Mouse (Mus musculus): ENCODE measurements around the gene Gtf2h4. TPM values are rescaled to one million over a fixed set of nuclear protein-coding genes. Genes with fewer than 3 reads are reported as not detected.

Gene Gtf2h4
- 25.7 and 27.7 TPM in 2 replicates for polyA plus RNA-seq (2015; fragmentation: Nextera tagmentation; extraction: Ambion mirVana)

DNA sequence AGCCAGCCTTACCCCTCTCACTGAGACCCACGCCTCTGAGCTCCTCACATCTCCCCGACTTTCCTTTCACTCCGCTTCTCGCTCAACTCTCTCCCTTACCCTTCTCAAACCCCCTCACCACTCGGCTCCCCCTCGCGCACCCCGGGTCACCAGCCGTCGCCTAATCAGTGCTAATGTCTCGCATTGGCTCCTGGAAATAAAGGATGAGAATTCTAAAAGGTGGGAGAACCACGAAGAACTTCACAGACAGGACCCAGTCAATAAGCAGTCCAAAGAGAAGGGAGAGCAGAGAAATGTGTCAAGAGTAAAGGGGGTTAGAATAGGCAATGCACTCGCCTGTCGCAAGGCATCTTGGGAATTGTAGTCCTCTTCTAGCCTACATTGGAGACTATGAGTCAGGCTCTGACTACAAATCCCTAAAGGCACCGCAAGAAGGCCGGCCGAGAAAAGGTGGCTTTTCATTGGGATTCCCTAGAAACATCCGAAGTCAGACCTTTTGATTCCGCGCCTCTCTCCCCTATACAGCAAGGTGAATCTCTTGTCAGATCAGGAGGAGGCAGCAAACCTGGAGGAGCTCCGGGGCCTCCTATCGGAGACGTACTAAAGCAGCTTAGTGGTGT, at the start of gene Gtf2h4:
TSS of gene Gtf2h4 (minus strand) at position 324 of the 620 bp plus-strand sequence.
- peak within 1 kb of the TSS; percentile 97 for H3K9ac ChIP-seq
- H3K4me1 ChIP-seq = peaks cover 7% of the 10 kb centered on the region
- no peaks in the 10 kb centered on the region for H3K9me3 ChIP-seq
- ATAC-seq (ENCODE audit: extremely low read depth, insufficient number of reproducible peaks, low FRiP score, low TSS enrichment) = peak; percentile 80
- peaks cover 26% of the 10 kb centered on the region for H3K36me3 ChIP-seq
- peak within 1 kb of the TSS; percentile 92 for H3K4me2 ChIP-seq
- peak within 1 kb of the TSS; percentile 87 for H3K4me3 ChIP-seq
- no peaks in the 10 kb centered on the region for H3K27me3 ChIP-seq (replicated peaks)
- WGBS = 2% methylated on average over 23 of the region's 23 CpGs
- H3K27ac ChIP-seq (replicated peaks) = peak within 1 kb of the TSS; percentile 43

DNA sequence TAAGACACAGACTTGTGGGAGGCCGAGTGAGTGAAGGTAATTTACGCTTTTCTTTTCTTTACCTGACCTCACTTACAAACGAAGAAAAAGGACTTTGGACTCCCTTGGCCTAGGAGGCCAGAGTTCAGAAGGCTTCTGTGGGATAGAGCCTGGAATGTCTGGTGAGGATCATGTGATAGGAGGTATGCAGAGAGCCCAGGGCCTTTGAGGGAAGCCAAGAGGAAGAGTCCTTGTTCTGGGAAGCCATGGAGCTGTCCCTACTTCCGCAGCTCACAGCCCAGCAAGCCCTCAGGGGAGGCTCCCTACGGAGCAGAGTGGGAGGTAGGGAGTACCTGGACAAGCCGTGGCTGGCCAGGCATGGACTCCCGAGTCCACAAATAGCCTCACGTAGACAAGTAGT, 48.1 kb upstream of the Gtf2h4 start:
- Histone ChIP-seq H3K27me3 (replicated peaks) (peaks cover 9% of the 10 kb centered on the region; the same call in 1 of the 2 replicates), H3K27ac (replicated peaks) (peak overlapping the region; percentile 97), H3K4me1 (peaks cover 65% of the 10 kb centered on the region), H3K4me3 (no peak overlapping the region), H3K9ac (peak overlapping the region; percentile 16; the same call in 1 of the 2 replicates), H3K4me2 (0 out of 2 replicates have a peak overlapping the region, but pooled peaks have one; percentile 1), H3K9me3 (no peaks in the 10 kb centered on the region), H3K36me3 (0 out of 2 replicates have a peak, but pooled peaks cover 2% of the 10 kb centered on the region)
- 31% methylated on average over 8 of the region's 8 CpGs for WGBS
- no peak for ATAC-seq (ENCODE audit: extremely low read depth, insufficient number of reproducible peaks, low FRiP score, low TSS enrichment)

DNA sequence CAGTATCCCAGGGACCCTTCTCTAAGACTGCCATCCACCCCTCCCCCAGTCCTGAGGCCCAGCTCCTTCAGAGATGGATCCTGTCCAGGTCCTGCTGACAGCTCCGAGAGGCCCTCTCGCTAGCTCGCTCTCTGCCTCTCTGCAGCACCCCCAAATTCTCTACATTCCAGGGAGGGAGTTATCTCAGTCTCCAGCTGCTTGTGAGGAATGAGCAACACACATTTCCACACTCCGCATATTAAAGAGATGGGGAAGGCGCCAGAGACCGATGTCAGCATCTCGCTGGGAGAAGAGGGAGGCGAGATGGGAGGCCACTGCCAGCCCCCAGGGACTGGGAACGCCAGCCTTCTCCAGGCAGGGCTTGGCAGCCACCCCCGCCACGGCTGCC, 46.8 kb upstream of the Gtf2h4 start:
- ATAC-seq (ENCODE audit: extremely low read depth, insufficient number of reproducible peaks, low FRiP score, low TSS enrichment) = peak; percentile 76
- Histone ChIP-seq H3K9me3 (no peaks in the 10 kb centered on the region), H3K9ac (peak overlapping the region; percentile 58; the same call in 1 of the 2 replicates), H3K4me3 (peak overlapping the region; percentile 16; the same call in 1 of the 2 replicates), H3K27me3 (replicated peaks) (peaks cover 9% of the 10 kb centered on the region; the same call in 1 of the 2 replicates), H3K36me3 (0 out of 2 replicates have a peak, but pooled peaks cover 2% of the 10 kb centered on the region), H3K27ac (replicated peaks) (peak overlapping the region; percentile 97), H3K4me2 (peak overlapping the region; percentile 60), H3K4me1 (peaks cover 53% of the 10 kb centered on the region)
- WGBS = 3% methylated on average over 11 of the region's 11 CpGs

DNA sequence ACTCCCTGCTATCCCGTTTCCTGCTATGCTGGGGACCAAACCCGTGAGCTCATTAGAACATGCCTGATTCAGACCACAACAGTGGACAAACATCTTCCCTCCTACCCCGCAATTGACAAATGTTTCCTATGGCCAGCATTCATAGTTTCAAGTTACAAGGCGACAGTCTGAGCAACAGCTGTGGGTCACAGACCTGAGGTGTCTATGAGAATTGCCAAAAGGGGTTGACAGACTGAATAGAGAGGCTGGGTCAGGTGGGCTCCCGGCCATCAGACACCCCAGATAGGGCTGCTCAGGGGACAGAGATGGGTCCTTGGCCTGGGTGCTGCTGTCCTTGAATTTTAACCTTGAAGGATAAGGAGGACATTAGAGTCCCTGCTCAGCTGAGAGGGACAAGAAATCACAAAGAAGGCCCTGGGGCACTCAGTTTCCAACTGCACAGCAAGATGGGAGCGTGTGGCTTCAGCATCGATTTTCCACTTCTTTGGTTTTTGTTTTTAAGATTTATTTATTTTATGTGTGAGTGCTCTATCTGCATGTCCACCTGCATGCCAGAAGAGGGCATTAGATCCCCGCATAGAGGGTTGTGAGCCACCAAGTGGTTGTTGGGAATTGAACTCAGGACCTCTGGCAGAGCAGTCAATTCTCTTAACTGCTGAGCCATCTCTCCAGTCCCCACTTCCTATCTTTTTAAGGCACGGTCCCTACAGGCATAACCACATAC, 46.2 kb upstream of the Gtf2h4 start:
- Histone ChIP-seq H3K9ac (peak overlapping the region; percentile 54; the same call in 1 of the 2 replicates), H3K4me2 (peak overlapping the region; percentile 60), H3K4me1 (peaks cover 47% of the 10 kb centered on the region), H3K36me3 (0 out of 2 replicates have a peak, but pooled peaks cover 2% of the 10 kb centered on the region), H3K9me3 (no peaks in the 10 kb centered on the region), H3K27me3 (replicated peaks) (peaks cover 8% of the 10 kb centered on the region; the same call in 1 of the 2 replicates), H3K27ac (replicated peaks) (peak overlapping the region; percentile 97), H3K4me3 (peak overlapping the region; percentile 0; the same call in 1 of the 2 replicates)
- 20% methylated on average over 9 of the region's 9 CpGs for WGBS
- peak; percentile 47; the same call in 1 of the 2 replicates for ATAC-seq (ENCODE audit: extremely low read depth, insufficient number of reproducible peaks, low FRiP score, low TSS enrichment)

DNA sequence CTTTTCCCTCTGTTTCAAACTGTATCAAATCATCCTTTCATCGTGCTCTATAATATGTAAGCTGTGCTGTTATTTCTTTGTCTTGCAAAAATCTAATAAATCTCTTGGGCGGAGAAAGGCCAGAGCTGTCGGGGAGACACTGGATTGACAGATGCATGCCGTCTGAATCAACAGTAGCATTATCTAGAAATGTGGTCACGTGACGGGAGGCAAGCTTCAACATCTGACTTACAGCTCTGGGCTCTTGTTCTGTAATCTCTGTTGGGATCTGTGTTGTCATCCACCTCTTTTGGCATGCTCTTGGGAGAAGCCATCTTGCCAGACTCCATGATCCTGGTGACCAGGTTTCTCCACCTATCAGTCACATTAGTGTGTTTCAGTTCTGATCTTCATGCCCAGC, 43.5 kb upstream of the Gtf2h4 start:
- Histone ChIP-seq H3K9ac (no peak overlapping the region), H3K4me2 (no peak overlapping the region), H3K4me3 (no peak overlapping the region), H3K36me3 (0 out of 2 replicates have a peak, but pooled peaks cover 2% of the 10 kb centered on the region), H3K27me3 (replicated peaks) (no peaks in the 10 kb centered on the region), H3K9me3 (no peaks in the 10 kb centered on the region), H3K4me1 (peaks cover 37% of the 10 kb centered on the region), H3K27ac (replicated peaks) (no peak overlapping the region)
- ATAC-seq (ENCODE audit: extremely low read depth, insufficient number of reproducible peaks, low FRiP score, low TSS enrichment) = no peak
- WGBS = 75% methylated on average over 6 of the region's 6 CpGs

DNA sequence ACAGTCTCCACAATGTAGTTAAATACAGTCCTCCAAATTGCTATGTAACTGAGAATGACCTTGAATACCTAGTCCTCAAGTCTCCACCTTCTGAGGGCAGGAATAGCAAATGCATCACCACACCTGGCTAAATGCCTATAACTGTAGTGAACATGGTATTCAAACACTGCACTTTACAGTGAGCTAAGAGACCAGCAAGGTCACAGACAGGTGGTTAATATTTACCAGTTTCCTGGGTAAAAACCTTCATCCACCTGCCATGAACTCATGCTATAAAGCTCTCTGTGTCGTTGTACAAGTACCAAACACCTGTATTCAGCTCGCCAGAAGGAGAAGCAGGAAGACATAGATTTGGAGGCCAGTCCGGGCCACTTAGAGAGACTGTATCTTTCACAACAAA, 42.6 kb upstream of the Gtf2h4 start:
- no peak for ATAC-seq (ENCODE audit: extremely low read depth, insufficient number of reproducible peaks, low FRiP score, low TSS enrichment)
- Histone ChIP-seq H3K4me3 (no peak overlapping the region), H3K4me1 (peaks cover 34% of the 10 kb centered on the region), H3K4me2 (no peak overlapping the region), H3K9me3 (no peaks in the 10 kb centered on the region), H3K27ac (replicated peaks) (no peak overlapping the region), H3K27me3 (replicated peaks) (no peaks in the 10 kb centered on the region), H3K36me3 (0 out of 2 replicates have a peak, but pooled peaks cover 2% of the 10 kb centered on the region), H3K9ac (no peak overlapping the region)
- WGBS = 83% methylated on average over 3 of the region's 3 CpGs

DNA sequence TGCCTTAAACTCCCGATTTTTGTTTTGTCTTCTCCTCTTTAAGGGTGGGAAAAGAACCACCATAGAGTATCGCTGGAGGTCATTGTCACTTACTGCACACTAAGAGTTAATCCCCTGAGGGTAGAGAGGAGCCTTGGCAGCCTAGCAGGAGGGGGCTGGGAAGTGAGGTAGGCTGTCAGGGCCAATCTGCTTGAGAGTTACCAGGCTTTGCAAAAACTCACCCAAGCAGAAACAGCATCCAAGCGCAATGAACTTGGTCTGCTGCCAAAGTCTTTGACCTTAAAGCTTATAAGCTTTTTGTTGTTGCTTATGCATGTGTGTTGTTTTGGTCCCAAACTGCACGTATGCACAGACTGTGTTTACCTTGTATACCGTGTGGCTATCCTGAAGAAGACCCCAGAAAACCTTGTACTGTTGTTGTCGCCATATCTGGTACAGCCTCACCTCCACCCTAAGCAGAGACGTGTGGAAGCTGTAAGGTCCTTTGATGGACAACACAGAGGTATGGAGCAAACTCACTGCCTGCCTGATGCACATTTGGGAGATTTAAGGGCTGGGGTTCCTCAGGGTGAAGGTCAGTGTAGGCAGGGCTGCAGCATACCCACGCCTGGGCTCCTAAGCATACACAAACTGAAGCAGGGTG, 37.3 kb upstream of the Gtf2h4 start:
- 21% methylated on average over 8 of the region's 8 CpGs for WGBS
- no peaks in the 10 kb centered on the region for H3K9me3 ChIP-seq
- peak overlapping the region; percentile 93 for H3K27ac ChIP-seq (replicated peaks)
- no peaks in the 10 kb centered on the region for H3K36me3 ChIP-seq
- 0 out of 2 replicates have a peak, but pooled peaks have one; percentile 59 for ATAC-seq (ENCODE audit: extremely low read depth, insufficient number of reproducible peaks, low FRiP score, low TSS enrichment)
- H3K4me1 ChIP-seq = peaks cover 46% of the 10 kb centered on the region
- H3K4me2 ChIP-seq = peak overlapping the region; percentile 34
- H3K27me3 ChIP-seq (replicated peaks) = no peaks in the 10 kb centered on the region
- H3K4me3 ChIP-seq = no peak overlapping the region
- H3K9ac ChIP-seq = peak overlapping the region; percentile 69

DNA sequence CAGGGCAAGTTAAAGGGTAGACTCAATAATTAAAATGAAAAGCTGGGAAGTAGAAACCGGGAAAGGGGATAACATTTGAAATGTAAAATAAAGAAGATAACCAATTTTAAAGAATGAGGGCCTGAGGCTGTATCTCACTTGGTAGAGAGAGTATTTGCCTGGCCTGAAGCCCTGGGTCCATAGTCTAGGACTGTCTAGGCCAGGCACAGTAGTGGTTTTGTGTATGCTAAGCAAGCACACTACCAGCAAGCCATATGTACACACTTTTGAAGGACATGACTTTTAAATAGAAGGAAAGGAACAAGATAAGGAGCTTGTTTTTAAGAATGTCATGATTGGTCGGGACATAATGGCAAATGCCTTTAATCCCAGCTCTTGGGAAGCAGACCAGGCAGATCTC, 35.1 kb upstream of the Gtf2h4 start:
- Histone ChIP-seq H3K27ac (replicated peaks) (peak overlapping the region; percentile 74), H3K36me3 (no peaks in the 10 kb centered on the region)

DNA sequence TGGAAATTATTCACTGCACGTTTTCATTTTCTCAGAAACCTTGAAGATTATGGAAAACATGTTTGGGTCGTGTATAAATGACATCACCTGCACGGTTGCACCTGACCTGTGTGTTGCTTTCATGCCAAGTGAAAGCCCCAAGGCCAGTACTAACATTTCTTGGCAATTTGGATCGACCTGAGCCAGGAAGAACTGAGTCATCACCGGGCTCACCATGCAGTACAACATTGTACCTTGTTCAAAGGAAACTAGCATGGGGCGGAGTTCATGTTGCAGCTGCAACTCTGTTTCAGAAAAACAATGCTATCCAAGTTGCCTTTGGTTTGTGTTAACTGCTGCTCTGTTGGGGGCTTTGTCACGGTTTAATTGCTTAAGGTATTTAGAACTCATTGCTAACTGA, 34.4 kb upstream of the Gtf2h4 start:
- H3K9ac ChIP-seq = no peak overlapping the region
- H3K9me3 ChIP-seq = no peaks in the 10 kb centered on the region
- H3K27ac ChIP-seq (replicated peaks) = peak overlapping the region; percentile 74
- no peaks in the 10 kb centered on the region for H3K36me3 ChIP-seq
- H3K4me1 ChIP-seq = peaks cover 69% of the 10 kb centered on the region
- no peaks in the 10 kb centered on the region for H3K27me3 ChIP-seq (replicated peaks)
- ATAC-seq (ENCODE audit: extremely low read depth, insufficient number of reproducible peaks, low FRiP score, low TSS enrichment) = no peak
- no peak overlapping the region for H3K4me2 ChIP-seq
- WGBS = 61% methylated on average over 7 of the region's 7 CpGs
- no peak overlapping the region for H3K4me3 ChIP-seq

More for the DNA sequence above, 35.1 kb upstream of the Gtf2h4 start:
- H3K4me1 ChIP-seq = peaks cover 68% of the 10 kb centered on the region
- H3K27me3 ChIP-seq (replicated peaks) = no peaks in the 10 kb centered on the region
- ATAC-seq (ENCODE audit: extremely low read depth, insufficient number of reproducible peaks, low FRiP score, low TSS enrichment) = no peak
- 36% methylated on average over 2 of the region's 2 CpGs for WGBS
- no peaks in the 10 kb centered on the region for H3K9me3 ChIP-seq
- no peak overlapping the region for H3K4me2 ChIP-seq
- no peak overlapping the region for H3K9ac ChIP-seq
- H3K4me3 ChIP-seq = no peak overlapping the region

DNA sequence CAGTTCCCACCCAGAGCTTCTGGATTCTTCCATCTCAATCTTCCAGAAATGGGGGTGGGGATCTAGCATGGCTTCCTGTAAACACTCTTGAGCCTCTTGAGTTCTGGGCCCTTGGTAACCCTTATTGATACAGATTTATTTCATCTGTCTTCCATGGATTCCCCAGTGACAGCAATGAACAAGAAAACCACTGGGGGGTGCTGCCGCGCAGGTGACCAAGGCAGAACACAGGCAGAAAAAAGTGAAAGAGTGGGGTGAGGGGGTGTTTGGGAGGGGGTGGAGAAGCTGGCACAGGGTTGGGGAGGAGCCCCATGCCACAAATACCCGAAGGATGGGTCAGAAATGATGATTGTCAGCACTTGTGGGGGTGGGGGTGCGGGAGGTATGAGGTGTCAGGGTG, 32.3 kb upstream of the Gtf2h4 start:
- H3K36me3 ChIP-seq = no peaks in the 10 kb centered on the region
- no peak for ATAC-seq (ENCODE audit: extremely low read depth, insufficient number of reproducible peaks, low FRiP score, low TSS enrichment)
- peak overlapping the region; percentile 28; the same call in 1 of the 2 replicates for H3K9ac ChIP-seq
- peak overlapping the region; percentile 99 for H3K27ac ChIP-seq (replicated peaks)
- 0 out of 2 replicates have a peak, but pooled peaks cover under 1% of the 10 kb centered on the region for H3K27me3 ChIP-seq (replicated peaks)
- no peaks in the 10 kb centered on the region for H3K9me3 ChIP-seq
- H3K4me2 ChIP-seq = 0 out of 2 replicates have a peak overlapping the region, but pooled peaks have one; percentile 0
- H3K4me3 ChIP-seq = no peak overlapping the region
- 16% methylated on average over 4 of the region's 4 CpGs for whole genome bisulfite sequencing
- H3K4me1 ChIP-seq = peaks cover 67% of the 10 kb centered on the region

All from heart, embryonic 13.5 days (tissue).